Mouse (Mus musculus) myocyte (in vitro differentiated cells): Measurements from ENCODE around the gene Capn12. TPM values are rescaled to one million over a fixed set of nuclear protein-coding genes. Genes with fewer than 3 reads are reported as not detected.

Experiments used
- H3K27me3 ChIP-seq: one replicate; pipeline ENCODE4 v1.6.1; 2011; ENCODE audit not compliant: control insufficient read depth, insufficient read depth, insufficient read length
- H3K36me3 ChIP-seq: one replicate; pipeline ENCODE4 v1.6.1; 2011; ENCODE audit not compliant: control insufficient read depth, insufficient read depth
- H3K4me2 ChIP-seq: one replicate; pipeline ENCODE4 v1.6.1; 2011; ENCODE audit warnings: low read depth, control low read depth
- H3K4me3 ChIP-seq: one replicate; pipeline ENCODE4 v1.5.1; 2011; ENCODE audit warnings: mild to moderate bottlenecking, control low read depth, moderate library complexity
- H3K79me2 ChIP-seq: one replicate; pipeline ENCODE4 v1.6.1; 2011; ENCODE audit not compliant: control insufficient read depth, insufficient read depth
- H3ac ChIP-seq: one replicate; pipeline ENCODE4 v1.6.1; 2011; ENCODE audit not compliant: control insufficient read depth, insufficient read length
- CEBPB ChIP-seq: IDR thresholded peaks from 2 replicates; pipeline ENCODE4 v1.6.1; 2011; ENCODE audit warnings: mild to moderate bottlenecking, moderate library complexity; ENCODE audit not compliant: poor library complexity, insufficient read depth, severe bottlenecking
- E2F4 ChIP-seq: IDR thresholded peaks from one replicate; pipeline ENCODE4 v1.6.1; 2011; ENCODE audit warnings: mild to moderate bottlenecking, control low read depth, moderate library complexity; ENCODE audit not compliant: insufficient read depth
- MAX ChIP-seq: IDR thresholded peaks from one replicate; pipeline ENCODE4 v1.6.1; 2011; ENCODE audit warnings: low read depth, mild to moderate bottlenecking, control low read depth
- MYOD1 ChIP-seq, 3 experiments: IDR thresholded peaks; one replicate each; pipeline ENCODE4 v1.6.1; 2011; ENCODE audit warnings: control low read depth in 2 of 3, low read depth in 2 of 3, mild to moderate bottlenecking in 2 of 3, moderate library complexity in 1 of 3; ENCODE audit not compliant: insufficient read length in 2 of 3, control insufficient read depth in 1 of 3
- MYOG ChIP-seq, 3 experiments: IDR thresholded peaks; one replicate each; pipeline ENCODE4 v1.6.1; 2011; ENCODE audit warnings: control low read depth in 2 of 3, low read depth in 2 of 3, mild to moderate bottlenecking in 2 of 3; ENCODE audit not compliant: insufficient read length in 2 of 3, control insufficient read depth in 1 of 3, insufficient read depth in 1 of 3
- POLR2A ChIP-seq: IDR thresholded peaks from one replicate; pipeline ENCODE4 v1.6.1; 2011; ENCODE audit warnings: low read depth, mild to moderate bottlenecking, control low read depth, moderate library complexity; ENCODE audit not compliant: insufficient read length
- POLR2AphosphoS2 ChIP-seq: IDR thresholded peaks from one replicate; pipeline ENCODE4 v1.6.1; 2011; ENCODE audit warnings: low read depth, control low read depth; ENCODE audit not compliant: insufficient read length
- REST ChIP-seq: IDR thresholded peaks from one replicate; pipeline ENCODE4 v1.6.1; 2011; ENCODE audit warnings: mild to moderate bottlenecking, control low read depth, moderate library complexity; ENCODE audit not compliant: insufficient read depth, insufficient read length
- SRF ChIP-seq: IDR thresholded peaks from one replicate; pipeline ENCODE4 v1.6.1; 2011; ENCODE audit warnings: low read depth; ENCODE audit not compliant: control insufficient read depth, insufficient read length
- TCF12 ChIP-seq: IDR thresholded peaks from one replicate; pipeline ENCODE4 v1.6.1; 2011; ENCODE audit warnings: mild to moderate bottlenecking, control low read depth; ENCODE audit not compliant: poor library complexity, insufficient read depth, severe bottlenecking
- TCF3 ChIP-seq: IDR thresholded peaks from one replicate; pipeline ENCODE4 v1.6.1; 2011; ENCODE audit warnings: low read depth, control low read depth; ENCODE audit not compliant: insufficient read length
- USF1 ChIP-seq: IDR thresholded peaks from one replicate; pipeline ENCODE4 v1.6.1; 2011; ENCODE audit warnings: low read depth, mild to moderate bottlenecking, control low read depth, moderate library complexity
- polyA plus RNA-seq: library from polyadenylated mRNA; unstranded; fragments of >200 nt; fragmentation: generic; extraction: Trizol; gene quantifications from one replicate; pipeline ENCODE4 v1.2.1, GENCODE M21; 2012; ENCODE audit warnings: missing spikeins

Capn12 gene
- polyA plus RNA-seq, 1 experiment, result 0.24 TPM

DNA sequence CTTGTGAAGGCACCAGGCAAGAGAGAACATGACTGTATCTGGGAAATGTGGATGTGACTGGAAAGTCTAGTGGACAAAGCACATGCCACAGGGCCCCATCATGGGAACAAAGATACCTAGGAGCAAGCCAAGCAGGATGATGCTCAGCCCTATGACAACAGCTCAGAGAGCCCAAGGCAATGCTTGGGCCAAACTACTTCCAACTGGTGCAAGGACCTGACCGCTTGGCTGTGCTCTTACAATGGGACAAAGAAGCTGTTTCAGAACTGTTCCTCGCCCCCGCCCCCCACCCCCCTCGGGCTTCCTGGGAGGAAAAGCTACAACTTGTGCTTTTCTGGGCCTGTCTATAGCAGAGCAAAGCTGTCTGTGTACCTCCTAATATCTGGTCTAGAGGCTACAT is 57.4 kb downstream of the Capn12 start:
- Histone ChIP-seq H3K36me3 (peaks cover 16% of the 10 kb centered on the region), H3K4me2 (no peak overlapping the region), H3K79me2 (peaks cover 96% of the 10 kb centered on the region), H3ac (no peak overlapping the region), H3K4me3 (no peak overlapping the region), H3K27me3 (no peaks in the 10 kb centered on the region)
- TF ChIP-seq TCF12, result no peak
- TF ChIP-seq USF1, result no peak
- TF ChIP-seq MYOD1 (IDR thresholded peaks at IDR 0.05; ENCODE audit: control insufficient read depth in 1 of 3, insufficient read length in 2 of 3, low read depth in 2 of 3), result no peak
- no peak for TF ChIP-seq REST

DNA sequence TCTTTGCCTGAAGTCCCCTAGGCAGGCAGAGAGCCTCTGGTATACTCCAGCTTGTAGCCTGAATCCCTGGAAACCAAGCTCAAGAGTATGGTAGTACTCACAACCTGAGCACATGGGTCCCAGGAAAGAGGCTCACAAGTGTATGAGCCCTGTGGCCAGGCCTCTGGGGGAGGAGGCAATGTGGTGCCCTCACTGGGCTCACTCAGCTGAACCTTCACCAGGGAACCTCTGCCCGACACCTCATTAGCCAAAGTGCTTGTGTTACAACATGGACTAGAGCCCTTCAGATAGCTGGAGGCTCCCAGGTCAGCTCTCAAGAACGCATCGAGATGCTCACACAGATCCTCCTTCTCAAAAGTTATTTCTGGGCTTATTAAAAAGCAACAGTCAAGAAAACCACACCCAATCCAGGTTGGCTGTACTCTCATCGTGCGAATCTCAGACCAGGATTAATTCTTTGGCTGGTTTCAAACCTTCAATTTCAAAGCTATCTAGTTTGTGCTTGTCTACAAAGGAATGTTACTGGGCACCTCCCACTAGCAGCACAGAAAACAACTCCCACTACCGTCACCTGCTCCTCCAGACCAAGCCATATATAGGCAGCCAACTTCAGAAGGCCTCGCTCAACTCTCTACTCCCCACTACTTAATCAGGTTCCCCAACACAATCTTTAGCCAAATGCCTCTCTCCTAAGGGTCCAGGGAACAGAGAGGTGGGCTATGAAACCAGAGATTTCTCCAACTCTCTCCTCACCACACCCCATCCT is 58.4 kb downstream of the Capn12 start:
- TF ChIP-seq SRF (peak; percentile 66), E2F4 (no peak)
- H3ac ChIP-seq, result no peak overlapping the region
- H3K79me2 ChIP-seq, result peaks cover 87% of the 10 kb centered on the region
- H3K4me2 ChIP-seq, result peak overlapping the region; percentile 10
- H3K27me3 ChIP-seq, result no peaks in the 10 kb centered on the region
- H3K36me3 ChIP-seq, result peaks cover 16% of the 10 kb centered on the region
- H3K4me3 ChIP-seq, result no peak overlapping the region

DNA sequence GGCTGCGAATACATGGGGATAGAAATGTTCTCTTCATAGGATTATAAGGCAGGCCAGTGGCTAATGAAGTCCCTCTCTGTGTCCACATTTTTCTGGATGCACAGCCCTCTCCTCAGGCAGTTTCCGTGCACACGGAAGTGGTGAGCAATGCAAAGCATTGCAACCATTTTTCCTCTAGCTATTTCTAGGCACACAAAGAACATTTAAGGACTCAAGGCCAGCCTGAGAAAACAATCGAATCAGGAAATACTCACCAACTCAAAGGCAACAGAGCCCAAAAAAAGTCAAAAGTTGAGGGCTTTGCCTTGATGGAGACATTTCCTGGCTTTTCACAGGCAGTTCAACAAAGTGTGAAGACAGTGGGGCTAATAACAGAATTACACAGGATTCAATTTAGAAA is 59.9 kb downstream of the Capn12 start:
- H3K79me2 ChIP-seq, result peaks cover 87% of the 10 kb centered on the region
- peaks cover 16% of the 10 kb centered on the region for H3K36me3 ChIP-seq
- H3K4me2 ChIP-seq, result no peak overlapping the region
- no peak overlapping the region for H3ac ChIP-seq
- H3K27me3 ChIP-seq, result no peaks in the 10 kb centered on the region
- H3K4me3 ChIP-seq, result no peak overlapping the region
- TF ChIP-seq CEBPB (no peak), SRF (no peak), USF1 (no peak), POLR2AphosphoS2 (no peak), MYOG (IDR thresholded peaks at IDR 0.05; ENCODE audit: control insufficient read depth in 1 of 3, insufficient read depth in 1 of 3, insufficient read length in 2 of 3, low read depth in 2 of 3) (no peak), TCF3 (no peak), MAX (no peak), E2F4 (no peak), TCF12 (no peak)

DNA sequence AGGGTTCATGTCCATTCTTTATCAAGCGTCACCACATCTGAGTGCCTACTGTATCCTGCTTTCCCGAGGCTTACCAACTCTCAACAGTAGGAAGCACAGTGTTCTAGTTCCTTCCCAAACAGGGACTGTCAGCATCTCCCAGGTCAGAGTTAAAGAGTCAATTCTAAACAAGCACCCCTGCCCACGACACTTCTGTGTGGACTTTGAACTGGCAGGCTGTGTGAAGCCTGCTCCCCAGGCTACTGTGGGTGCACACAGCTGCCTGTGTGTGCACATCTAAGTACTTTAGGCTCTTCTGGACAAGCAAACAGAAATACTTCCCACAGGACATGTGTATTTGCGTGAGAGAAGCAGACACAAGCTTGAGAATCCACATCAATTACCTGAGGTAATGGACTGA is 60.3 kb downstream of the Capn12 start:
- H3K4me2 ChIP-seq, result peak overlapping the region; percentile 28
- peaks cover 16% of the 10 kb centered on the region for H3K36me3 ChIP-seq
- no peaks in the 10 kb centered on the region for H3K27me3 ChIP-seq
- no peak for TF ChIP-seq MAX
- TF ChIP-seq MYOD1 (IDR thresholded peaks at IDR 0.05; ENCODE audit: control insufficient read depth in 1 of 3, insufficient read length in 2 of 3, low read depth in 2 of 3), result no peak
- TF ChIP-seq REST, result no peak
- TF ChIP-seq CEBPB, result no peak
- TF ChIP-seq USF1, result no peak
- TF ChIP-seq MYOG (IDR thresholded peaks at IDR 0.05; ENCODE audit: control insufficient read depth in 1 of 3, insufficient read depth in 1 of 3, insufficient read length in 2 of 3, low read depth in 2 of 3), result no peak
- TF ChIP-seq POLR2A, result no peak
- no peak for TF ChIP-seq POLR2AphosphoS2
- peaks cover 86% of the 10 kb centered on the region for H3K79me2 ChIP-seq
- no peak overlapping the region for H3K4me3 ChIP-seq
- H3ac ChIP-seq, result no peak overlapping the region

Other genes starting within 250 kb of the Capn12 start
- not detected for gene Fbxo27, start 188.6 kb upstream of the Capn12 start, polyA plus RNA-seq
- gene Fbxo17, start 164.6 kb upstream of the Capn12 start, polyA plus RNA-seq, result 33.1 TPM
- 132 TPM for gene Mrps12, start 139.6 kb upstream of the Capn12 start, polyA plus RNA-seq
- gene Sars2, start 139.4 kb upstream of the Capn12 start, polyA plus RNA-seq, result 10.5 TPM
- not detected for gene Ccer2, start 125.2 kb upstream of the Capn12 start, polyA plus RNA-seq
- gene Sirt2, start 114.7 kb upstream of the Capn12 start, polyA plus RNA-seq, result 100.0 TPM
- 59.3 TPM for gene Nfkbib, start 113.9 kb upstream of the Capn12 start, polyA plus RNA-seq
- 0.12 TPM for gene Rinl, start 92.5 kb upstream of the Capn12 start, polyA plus RNA-seq
- gene Hnrnpl, start 72.9 kb upstream of the Capn12 start, polyA plus RNA-seq, result 230 TPM
- 132 TPM for gene Ech1, start 56.2 kb upstream of the Capn12 start, polyA plus RNA-seq
- gene Lgals4, start 47.6 kb upstream of the Capn12 start, polyA plus RNA-seq, result 3.0 TPM
- gene Lgals7, start 17.6 kb upstream of the Capn12 start, polyA plus RNA-seq, result 0.50 TPM
- 270 TPM for gene Actn4, start 80.9 kb downstream of the Capn12 start, polyA plus RNA-seq
- gene Eif3k, start 100.4 kb downstream of the Capn12 start, polyA plus RNA-seq, result 335 TPM
- gene Map4k1, start 100.6 kb downstream of the Capn12 start, polyA plus RNA-seq, result 0.18 TPM
- gene Ryr1, start 243.8 kb downstream of the Capn12 start, polyA plus RNA-seq, result 73.1 TPM